Mouse (Mus musculus) yolk sac, embryonic 10.5 days (tissue): ENCODE measurements around the gene Ap3d1.

Experiments used
- DNase-seq: peaks from one replicate; pipeline ENCODE4 v3.0.0-alpha.2; 2017; ENCODE audit warnings: low spot score

Gene Ap3d1

GRCm38 (mm10) chr10:80757717-80758116 is 15.7 kb upstream of the Ap3d1 start:
- DNase-seq = peak; percentile 53

DNA sequence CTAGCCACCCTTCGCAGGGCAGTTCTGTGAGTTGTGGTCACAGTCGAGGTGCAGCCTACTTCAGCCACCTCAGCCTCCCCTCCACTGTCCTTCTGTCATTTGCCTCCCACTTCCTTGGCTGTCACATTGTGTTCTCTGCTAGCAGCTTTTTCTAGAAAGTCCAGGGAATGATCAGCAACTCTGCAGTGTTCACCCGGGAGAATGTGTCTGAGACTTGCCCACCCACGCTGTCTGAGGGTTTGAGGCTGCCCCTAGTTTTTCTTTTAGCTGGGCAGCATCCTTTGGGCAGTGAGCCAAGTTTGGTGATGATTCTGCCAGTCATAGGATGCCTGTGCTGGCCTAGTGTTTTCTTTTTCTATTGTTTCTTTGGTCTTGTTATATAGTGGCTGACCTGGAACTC is 14.9 kb upstream of the Ap3d1 start:
- no peak for DNase-seq

- DNase-seq = no peak
Measured at GRCm38 (mm10) chr10:80756509-80756908, 14.4 kb upstream of the Ap3d1 start.

- DNase-seq = no peak
Measured at GRCm38 (mm10) chr10:80756099-80756498, 14.0 kb upstream of the Ap3d1 start.

DNA sequence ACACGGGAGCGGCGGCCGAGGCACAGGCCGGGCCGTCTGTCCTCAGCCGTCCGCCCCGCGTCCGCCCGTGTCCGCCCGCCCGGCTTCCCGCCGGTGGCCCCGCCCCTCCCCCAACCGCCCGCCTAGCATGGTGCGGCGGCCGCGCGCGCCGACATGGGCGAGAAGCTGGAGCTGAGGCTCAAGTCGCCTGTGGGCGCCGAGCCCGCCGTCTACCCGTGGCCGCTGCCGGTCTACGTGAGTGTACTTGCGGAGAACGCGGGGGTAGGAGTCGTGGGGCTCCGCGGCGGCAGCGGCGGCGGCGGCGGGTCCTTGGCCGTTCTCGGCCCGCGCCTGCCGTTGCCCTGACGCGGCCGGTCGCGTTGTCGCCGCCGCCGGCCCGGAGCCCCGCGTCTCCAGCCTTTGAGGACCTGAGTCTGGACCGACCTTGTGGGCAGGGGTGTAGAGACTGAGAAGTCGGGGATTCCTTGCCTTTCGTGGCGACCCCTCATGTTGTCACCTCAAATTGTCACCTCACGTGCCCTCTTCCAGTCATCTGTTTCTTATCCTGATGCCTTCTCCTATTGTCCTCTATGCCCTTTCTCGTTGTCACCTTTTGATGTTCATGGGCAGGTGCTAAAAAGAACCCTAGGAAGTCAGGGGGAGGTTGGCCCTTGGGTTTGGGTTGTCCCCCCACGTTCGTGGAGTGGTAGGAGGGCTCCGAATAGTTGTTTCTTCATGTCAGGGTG is 13.4 kb upstream of the Ap3d1 start:
- no peak for DNase-seq

GRCm38 (mm10) chr10:80754594-80755290 is 12.7 kb upstream of the Ap3d1 start, which contains the start of gene Dot1l:
Dot1l (plus strand) TSS chr10:80755206.
- peak; percentile 97 for DNase-seq

- peak; percentile 90 for DNase-seq
Measured at GRCm38 (mm10) chr10:80752079-80752625, 10.1 kb upstream of the Ap3d1 start.

- DNase-seq = peak; percentile 20
Measured at GRCm38 (mm10) chr10:80751188-80751832, 9.2 kb upstream of the Ap3d1 start.

- DNase-seq = peak; percentile 61
Measured at GRCm38 (mm10) chr10:80748609-80749008, 6.5 kb upstream of the Ap3d1 start.

DNA sequence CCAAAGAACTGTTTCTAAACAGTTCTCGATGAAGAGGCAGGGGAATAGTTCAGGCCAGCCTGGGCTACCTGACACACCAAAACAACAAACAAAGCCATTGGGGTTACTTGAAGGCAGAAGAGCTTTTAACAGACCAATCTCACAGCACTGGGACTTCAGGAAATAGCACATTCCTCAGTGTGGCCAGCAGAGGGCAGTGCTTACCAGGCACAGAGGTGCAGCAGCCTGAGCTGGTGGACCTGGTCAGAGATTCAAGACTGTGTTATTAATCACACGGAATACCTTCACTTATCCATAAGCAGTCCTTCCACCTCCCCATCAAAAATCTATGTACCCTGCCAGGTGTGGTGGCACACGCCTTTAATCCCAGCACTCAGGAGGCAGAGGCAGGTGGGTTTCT is 5.3 kb upstream of the Ap3d1 start:
- DNase-seq = peak; percentile 63

DNA sequence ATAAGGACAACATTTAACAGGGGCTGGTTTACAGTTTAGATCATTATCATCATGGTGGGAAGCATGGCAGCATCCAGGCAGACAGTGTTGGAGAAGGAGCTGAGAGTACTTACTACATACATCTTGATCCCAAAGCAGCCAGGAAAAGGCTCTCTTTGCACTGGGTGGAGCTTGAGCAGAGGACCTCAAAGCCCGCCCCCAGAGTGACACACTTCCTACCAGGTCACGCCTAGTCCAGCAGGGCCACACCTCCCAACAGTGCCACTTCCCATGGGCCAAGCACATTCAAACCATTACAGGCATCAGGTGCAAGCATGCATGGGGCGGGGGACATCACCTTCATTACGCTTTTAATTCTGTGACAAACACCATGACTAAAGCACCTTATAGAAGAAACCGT is 2.2 kb upstream of the Ap3d1 start:
- peak; percentile 50 for DNase-seq

DNA sequence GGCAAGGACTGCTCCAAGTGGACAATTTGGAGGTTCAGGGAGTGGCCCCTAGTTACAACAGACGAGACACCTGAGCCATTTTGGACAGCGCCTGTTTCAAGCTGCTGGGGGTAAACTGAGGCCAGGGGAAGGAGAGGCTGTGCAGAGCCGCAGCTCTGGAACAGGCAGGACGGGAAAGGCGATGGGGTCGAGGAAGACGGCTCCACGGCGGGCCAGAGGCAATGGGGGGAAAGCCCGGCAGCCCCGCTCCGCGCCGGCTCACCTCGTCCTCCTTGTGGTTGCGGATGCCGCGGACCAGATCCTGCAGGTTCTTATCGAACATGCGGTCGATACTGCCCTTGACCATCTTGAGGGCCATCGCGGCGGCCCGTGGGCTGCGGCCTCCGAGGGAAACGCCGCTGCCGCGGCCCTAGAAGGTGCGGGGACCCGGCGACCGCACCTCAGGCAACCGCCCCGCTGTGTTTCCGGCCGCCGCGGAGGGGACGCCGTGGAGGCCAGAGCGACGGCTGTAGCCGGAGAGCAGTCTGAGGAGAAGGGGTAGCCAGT is 357 bp downstream of the Ap3d1 start:
- no peak for DNase-seq

DNA sequence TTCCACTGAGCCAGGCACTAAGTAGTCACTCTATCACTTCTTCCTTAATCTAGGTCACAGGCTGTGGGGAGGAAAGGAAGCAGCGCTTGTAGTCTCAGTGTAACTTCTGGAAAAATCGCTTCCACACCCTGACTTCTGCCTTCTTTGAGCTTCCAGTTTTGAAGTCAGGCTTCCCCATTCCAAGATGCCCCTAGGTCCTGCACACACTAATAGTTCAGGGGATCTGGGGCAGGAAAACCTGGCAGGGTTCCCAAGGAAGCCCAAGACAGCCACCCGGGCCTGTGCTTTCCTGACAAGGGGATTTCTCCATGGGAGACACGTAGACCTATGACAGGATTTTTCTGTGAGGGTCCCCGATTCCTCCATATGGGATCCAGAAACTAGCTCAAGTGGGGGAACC is 918 bp downstream of the Ap3d1 start:
- DNase-seq = no peak

GRCm38 (mm10) chr10:80738657-80739056 is 3.4 kb downstream of the Ap3d1 start:
- DNase-seq = no peak

- DNase-seq = no peak
Measured at GRCm38 (mm10) chr10:80736731-80737130, 5.3 kb downstream of the Ap3d1 start.

GRCm38 (mm10) chr10:80732611-80733101 is 9.4 kb downstream of the Ap3d1 start:
- DNase-seq = no peak

DNA sequence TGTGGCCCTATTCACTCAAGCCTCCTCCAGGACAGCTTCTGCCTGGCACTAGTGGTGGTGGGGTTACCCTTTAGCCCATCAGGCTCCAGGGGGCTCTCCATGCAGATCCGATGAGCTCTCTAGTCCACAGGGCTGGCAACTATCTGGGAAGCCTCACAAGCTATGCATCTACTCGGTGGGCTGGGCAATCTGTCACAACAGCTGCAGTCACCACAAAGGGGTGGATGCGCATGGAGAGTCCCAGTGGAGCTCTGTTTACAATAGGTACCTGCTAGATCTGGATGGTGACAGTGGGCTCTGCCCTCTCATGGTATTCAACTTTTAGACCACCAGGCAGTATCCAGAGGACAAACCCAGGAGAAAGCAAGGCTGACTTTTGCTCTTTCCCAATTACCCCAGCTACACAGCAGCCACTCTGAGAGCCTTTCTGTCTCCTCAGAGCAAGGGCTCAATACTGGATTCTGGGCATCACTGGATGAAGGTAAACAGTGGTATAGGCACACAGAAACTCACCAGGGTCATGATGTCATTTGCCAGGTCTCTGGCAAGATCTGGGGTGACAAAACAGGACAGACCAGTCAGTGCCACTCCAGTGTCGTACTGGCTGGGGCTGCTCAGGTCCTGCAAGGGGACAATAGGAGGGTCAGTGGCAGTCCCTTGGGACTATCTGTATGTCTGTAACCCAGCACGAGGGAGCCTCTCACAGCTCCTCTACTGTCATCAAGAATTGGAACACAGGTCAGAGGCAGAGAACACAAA is 14.5 kb downstream of the Ap3d1 start:
- DNase-seq = no peak

- DNase-seq = no peak
Measured at GRCm38 (mm10) chr10:80717281-80717680, 24.8 kb downstream of the Ap3d1 start.

DNA sequence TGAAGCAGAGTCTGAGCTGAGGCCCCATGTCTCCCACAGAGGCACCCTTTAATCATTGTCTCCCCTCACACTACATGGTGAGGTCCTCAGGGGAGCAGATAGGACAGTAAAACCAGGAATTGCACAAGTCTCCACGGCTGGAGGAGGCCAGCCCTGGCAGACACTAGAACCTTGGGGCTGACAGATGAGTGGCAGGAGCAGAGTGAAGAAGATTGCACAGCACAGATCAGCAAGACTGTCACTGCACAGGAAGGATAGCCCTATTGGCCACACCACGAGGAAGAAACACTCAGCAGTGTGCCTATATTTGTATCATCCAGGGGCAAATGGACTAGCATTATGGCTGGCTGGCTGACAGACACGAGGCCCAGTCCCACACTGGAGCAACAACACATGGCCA is 31.2 kb downstream of the Ap3d1 start:
- no peak for DNase-seq

DNA sequence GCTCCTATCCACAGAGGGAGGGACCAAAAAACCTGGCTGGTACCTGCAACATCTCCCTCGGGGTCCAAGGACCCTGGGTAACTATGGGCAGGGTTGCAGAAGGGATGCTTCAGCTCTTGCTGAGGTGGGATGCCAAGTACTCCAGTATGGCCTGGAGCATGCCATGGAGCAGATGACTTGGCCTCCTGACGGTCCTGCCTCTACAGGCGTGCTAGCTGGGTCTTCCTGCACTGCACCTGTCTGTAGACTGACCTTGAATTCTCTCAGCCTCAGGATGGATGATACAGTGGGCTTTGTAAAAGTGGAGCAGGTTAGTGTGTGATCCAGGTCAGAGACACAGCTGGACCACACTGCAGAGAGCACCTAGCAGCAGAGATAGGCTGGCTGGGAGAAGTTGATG is 36.6 kb downstream of the Ap3d1 start:
- DNase-seq = no peak

DNA sequence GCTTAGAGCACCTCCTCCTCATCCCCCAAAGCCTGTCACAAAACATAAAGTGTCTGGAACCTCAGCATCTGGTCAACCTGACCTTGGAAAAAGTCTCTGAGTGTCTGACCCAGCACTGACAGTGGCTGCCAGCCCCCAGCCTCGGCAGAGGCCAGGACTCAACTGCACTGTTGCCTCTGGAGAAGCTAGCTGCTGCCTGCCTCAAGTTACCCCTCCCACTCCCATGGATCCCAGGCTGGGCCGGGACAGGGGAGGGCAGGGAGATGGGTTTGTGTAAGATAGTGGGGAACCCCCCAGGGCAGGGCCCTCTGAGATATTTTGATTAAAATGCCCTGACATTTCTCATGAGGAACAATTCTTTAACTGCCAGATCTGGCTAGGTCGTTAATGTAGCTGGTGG is 37.0 kb downstream of the Ap3d1 start:
- no peak for DNase-seq

DNA sequence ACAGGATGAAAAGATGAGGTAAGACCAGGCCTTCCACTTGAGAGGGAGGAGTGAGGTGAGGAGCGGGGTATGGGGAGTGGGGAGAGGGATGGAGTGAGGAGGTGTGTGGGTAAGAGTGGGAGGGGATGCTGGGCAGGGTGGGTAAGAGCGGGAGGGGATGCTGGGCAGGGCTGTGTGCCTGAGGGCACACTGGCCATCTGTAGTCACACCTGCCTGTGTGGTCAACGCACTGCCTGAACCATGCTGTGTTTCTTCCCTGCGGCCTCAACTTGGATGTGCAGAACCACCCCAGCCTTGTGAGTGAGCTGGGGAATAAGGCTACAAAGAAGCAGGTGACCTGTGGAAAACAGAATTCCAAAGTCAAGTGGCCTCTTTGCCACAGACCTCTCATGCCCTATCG is 37.6 kb downstream of the Ap3d1 start:
- no peak for DNase-seq
